Mouse (Mus musculus) splenic B cell, adult 2 months (primary cell): Measurements from ENCODE around the gene Clec4f.
"Not testable (repeated sequence)": the region's sequence is repeated elsewhere in the genome, so short reads cannot be mapped to it uniquely, and the experiment has no call there.

ENCODE experiments used
- DNase-seq: peaks from one replicate; pipeline ENCODE4 v3.0.0-alpha.2; 2011; ENCODE audit warnings: low read depth, low spot score
- H3K27me3 ChIP-seq: 2 replicates; pipeline ENCODE4 v1.6.1; 2012; ENCODE audit warnings: mild to moderate bottlenecking, low read length, moderate library complexity, mixed read lengths; ENCODE audit not compliant: control insufficient read depth, poor library complexity, insufficient read depth, severe bottlenecking
- H3K36me3 ChIP-seq: 2 replicates; pipeline ENCODE4 v1.6.1; 2012; ENCODE audit warnings: mild to moderate bottlenecking, low read length, moderate library complexity, mixed read lengths; ENCODE audit not compliant: control insufficient read depth, poor library complexity, insufficient read depth, severe bottlenecking

The Clec4f gene

DNA sequence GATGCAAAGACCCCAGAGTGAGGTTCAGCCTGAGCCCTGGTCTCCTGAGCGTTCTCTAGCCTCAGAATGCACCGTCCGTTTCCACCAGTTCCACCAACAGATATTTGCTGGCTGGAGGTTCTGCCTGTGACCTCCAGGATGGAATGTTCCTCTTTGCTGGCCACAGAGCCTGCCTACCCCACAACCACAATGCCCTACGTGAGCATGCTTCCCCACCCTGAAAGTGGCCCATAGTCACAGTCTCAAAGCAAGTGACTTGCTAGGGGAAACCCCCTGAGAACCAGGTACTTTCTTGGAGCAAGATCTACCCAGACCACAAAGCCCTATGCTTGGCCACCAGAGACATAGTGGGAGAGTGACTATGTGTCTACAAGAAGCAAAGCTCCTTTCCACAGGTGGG, 33.4 kb upstream of the Clec4f start:
- DNase-seq, result peak; percentile 17

DNA sequence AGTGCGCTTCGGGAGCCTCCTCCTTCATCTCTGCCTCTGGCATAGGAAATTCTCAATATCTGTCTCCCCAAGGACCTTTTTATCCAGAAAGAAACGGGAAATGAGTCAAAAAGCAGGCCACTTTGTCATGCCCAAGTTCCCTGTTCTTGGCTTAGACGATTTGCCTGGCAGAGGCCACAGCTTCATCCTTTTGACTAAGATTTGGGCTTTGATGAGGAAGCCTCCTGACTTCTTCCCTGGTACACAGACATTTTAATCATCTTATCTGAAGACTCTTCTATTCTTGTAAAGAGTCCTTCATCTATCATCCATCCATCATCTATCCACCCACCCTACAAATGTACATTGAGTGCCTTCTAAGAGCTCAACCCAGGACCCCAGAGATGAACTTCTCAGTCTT, 21.8 kb upstream of the Clec4f start, which contains the start of gene Cd207:
Cd207 (minus strand) TSS at position 101 of the 400 bp plus-strand sequence.
- no peak for DNase-seq
- no peaks in the 10 kb centered on the region for H3K36me3 ChIP-seq
- no peaks in the 10 kb centered on the region for H3K27me3 ChIP-seq

More for the DNA sequence above, 33.4 kb upstream of the Clec4f start:
- Histone ChIP-seq H3K27me3 (no peaks in the 10 kb centered on the region), H3K36me3 (no peaks in the 10 kb centered on the region)

DNA sequence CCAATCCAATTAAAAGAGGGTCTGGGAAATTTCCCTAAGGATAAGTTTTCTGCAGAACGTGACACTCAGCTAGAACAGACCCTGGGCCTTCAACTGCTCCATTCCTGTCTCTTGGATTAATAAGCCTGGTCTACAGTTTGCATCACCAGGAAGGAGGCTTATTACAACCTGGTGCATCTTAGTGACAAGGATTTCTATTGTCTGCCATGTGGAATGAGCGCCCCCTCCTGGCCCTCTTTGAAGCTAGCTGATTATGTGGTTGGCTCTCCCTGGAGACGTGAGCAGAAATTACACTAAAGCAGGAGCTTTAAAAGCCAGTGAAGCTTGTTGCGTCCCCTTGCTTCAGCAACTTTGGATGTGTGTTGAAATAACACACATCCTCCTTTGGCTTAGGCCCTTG, 17.4 kb upstream of the Clec4f start:
- H3K27me3 ChIP-seq, result no peaks in the 10 kb centered on the region
- DNase-seq, result peak; percentile 65
- H3K36me3 ChIP-seq, result no peaks in the 10 kb centered on the region

DNA sequence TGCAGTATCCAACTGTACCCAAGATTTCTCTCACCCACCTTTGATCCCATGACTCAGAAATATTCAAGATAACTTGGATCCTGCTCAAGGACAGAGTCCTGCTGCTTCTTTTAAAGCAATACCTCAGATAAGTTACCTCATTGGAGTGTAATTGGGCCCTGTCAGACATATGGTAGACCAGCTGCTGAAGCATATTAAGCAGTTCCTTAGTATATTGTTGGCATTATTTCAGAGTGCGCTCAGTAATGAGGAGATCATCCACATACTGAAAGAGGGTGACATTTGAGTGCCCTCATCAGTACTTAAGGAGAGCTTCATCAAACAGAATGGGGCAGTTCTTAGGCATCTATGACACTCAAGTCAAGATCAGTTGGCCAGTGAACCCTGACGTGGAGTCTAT, 9.0 kb upstream of the Clec4f start:
- no peak for DNase-seq
- H3K36me3 ChIP-seq, result no peaks in the 10 kb centered on the region

DNA sequence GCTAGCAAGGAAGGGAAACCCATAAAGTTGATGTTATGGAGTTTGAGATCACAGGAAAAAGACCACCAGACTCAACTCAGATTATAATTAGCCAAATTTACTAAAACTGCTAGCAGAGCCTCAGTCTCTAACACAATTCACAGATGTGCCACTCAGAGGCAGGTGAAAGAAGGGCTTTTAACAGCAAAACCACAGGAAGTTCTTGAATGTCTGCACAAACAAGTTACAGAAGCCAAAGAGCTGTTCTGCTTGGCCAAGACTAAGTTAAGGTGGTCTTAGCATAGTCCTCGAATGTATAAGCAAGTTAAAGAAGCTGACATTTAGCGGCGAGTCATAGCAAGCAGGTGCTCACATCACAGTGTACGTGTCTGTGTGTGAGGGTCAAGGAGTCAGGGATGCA, 4.8 kb upstream of the Clec4f start:
- no peak for DNase-seq
- no peaks in the 10 kb centered on the region for H3K36me3 ChIP-seq

More for the DNA sequence above, 9.0 kb upstream of the Clec4f start:
- H3K27me3 ChIP-seq, result no peaks in the 10 kb centered on the region

DNA sequence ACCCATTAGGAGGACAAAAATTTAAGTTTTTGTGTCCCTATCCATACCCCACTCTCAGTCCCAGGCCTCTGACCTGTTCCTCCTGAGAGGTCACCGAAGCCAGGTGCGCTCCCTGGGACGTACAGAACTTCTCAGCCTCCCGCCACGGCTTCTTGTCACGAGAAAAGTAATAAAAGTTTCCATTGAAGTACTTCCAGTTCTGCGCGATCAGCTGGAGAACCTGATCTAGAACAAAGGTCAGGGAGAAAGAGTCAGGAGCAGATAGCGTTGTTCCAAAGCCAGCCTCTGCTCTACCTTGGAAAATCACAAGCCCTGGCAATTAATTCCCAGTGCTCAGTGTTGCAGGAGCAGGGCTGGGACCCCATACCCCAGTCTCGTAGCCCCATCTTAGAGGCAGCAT, 9.3 kb downstream of the Clec4f start:
- Histone ChIP-seq H3K36me3 (no peaks in the 10 kb centered on the region), H3K27me3 (no peaks in the 10 kb centered on the region)
- no peak for DNase-seq

More for the DNA sequence above, 4.8 kb upstream of the Clec4f start:
- no peaks in the 10 kb centered on the region for H3K27me3 ChIP-seq

DNA sequence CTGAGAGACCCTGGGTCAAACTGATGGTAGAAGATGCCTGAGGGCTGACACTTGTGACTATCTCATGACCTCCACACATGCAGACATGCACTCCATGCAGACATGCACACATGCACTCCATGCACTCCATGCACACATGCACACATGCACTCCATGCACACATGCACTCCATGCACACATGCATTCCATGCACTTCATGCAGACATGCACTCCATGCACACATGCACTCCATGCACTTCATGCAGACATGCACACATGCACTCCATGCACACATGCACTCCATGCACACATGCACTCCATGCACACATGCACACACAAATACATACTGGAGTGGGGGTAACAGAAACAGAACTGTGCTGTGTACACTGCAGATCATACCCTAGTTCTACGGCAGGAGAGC, 20.7 kb downstream of the Clec4f start:
- no peaks in the 10 kb centered on the region for H3K27me3 ChIP-seq
- DNase-seq, result no peak
- no peaks in the 10 kb centered on the region for H3K36me3 ChIP-seq

DNA sequence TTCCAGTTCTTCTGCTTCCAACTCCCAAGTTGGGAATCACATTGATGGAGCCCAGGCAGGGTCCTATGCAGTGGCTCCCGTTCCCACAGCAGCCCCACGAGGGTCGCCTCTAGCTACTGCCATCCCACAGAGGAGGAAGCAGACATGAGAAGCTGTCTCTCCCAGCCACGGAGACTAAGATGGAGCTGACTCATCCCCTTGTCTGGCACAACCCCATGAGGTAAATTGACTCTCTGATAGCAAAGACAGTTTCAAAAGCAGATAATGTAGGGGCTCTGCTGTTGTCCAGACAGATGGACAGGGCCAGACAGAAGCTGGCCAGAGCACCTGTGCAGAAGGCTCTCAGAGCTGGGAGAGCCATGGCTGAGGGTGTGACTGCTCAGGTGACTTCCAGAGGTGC, 21.4 kb downstream of the Clec4f start:
- H3K36me3 ChIP-seq, DNase-seq, H3K27me3 ChIP-seq: not testable (repeated sequence)

DNA sequence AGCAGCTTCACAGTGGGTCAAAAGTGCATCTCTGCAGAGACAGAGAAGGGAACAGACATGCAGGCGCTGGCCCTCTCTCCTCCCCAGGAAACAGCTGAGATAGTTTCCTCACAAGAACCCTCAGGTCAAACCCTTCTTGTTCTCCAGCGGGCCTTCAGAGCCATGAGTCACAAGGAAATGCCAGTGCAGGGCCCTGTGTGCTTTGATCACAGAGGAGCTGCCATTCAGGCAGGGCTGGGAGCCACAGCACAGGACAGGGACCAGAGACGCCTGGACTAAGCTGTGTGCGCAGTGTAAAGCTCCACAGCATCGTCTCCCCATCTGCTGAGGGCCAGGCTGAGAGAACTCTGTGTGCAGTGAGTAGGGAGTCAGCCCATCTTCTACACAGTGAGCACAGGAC, 21.9 kb downstream of the Clec4f start:
- not testable (repeated sequence) for DNase-seq, H3K27me3 ChIP-seq, H3K36me3 ChIP-seq

DNA sequence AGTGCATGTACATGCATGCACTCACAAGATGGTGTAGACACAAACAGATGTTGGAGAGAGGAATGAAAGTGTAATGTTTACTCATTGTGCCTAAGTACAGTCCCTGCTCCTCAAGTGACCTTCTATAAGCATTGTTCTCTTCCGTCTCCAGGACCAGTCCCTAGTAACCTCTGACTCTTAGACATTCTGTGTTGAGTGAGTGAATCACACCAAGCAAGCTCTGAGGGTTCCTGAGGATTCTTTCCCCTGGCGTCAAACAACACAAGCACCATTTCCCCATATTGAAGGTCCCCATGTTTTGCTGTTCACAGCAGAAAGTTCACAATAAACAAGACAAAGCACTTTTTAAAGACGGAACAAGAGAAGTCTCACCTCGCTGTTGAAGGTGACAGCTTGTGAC, 24.2 kb downstream of the Clec4f start:
- H3K27me3 ChIP-seq, result no peaks in the 10 kb centered on the region
- no peak for DNase-seq
- H3K36me3 ChIP-seq, result no peaks in the 10 kb centered on the region

DNA sequence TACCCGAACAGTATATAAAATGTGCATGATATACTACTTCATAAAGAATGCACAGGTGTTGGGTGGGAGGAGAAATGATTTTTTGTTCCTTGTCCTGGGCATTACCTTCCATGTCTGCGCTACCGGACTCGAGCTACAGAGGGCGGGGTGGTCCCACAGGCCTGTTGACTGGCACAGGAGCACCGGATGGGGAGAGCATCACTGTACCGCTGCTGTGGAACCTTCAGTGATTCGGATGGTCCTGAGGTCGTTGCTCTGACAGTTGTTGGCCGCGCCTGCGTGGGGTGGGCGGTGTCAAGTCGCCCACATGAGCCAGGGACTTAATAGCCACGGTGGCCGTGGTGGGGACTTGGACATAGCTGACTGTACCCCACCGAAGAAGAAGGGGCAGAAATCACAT, 29.2 kb downstream of the Clec4f start:
- no peak for DNase-seq
- no peaks in the 10 kb centered on the region for H3K36me3 ChIP-seq

DNA sequence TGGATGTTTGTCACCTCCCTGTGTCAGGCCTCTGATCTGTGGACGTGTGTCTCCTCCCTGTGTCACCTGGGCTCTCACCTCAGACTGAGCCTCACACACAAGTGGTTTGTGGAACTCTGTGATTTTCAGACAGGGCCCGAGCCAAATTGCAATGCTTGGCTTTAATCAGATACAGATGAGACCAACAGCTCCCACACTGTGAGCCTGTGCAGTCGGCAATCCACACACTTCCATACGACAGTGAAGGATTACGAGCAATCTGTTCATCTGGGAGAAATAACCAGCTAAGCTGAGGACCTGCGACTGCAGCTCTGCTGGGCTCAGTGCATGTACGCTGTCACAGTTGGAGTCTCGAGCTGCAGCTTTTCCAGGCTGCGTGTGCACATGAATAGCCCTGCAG, 36.0 kb downstream of the Clec4f start:
- no peaks in the 10 kb centered on the region for H3K27me3 ChIP-seq
- DNase-seq, result no peak

More for the DNA sequence above, 29.2 kb downstream of the Clec4f start:
- no peaks in the 10 kb centered on the region for H3K27me3 ChIP-seq

DNA sequence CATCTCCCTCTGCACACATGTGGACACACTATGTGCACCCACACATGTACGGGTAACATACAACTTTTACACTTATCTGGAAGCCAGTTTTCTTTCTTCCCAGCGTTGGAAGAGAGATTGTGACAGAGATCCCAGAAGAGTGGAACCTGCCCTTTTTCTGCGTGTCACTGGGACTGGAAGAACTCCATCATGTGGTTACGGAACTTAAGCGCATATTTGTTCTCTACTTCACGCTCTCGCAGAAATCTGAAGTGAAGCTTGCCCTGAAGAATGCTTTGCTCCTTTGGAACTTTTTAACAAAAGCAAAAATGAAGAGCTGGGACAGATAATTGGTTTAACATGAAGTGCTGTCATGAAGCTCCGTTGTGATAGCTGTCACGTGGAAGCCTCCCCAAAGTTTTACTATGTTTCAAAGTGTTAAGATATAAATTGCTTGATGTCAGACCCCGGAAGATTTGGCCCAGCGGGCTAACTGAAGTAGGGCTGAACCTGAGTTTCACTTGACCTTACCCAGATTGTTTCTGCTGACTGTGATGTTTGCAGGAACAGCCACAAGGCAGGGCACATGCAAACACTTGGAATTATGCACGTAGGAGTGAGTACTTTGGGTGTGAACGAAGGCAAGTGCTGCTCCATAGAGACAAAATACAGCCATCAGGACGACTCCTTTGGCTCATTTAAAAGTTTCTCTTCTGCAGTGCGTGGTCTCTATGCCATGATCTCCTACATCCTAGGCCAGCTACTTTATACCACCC, 38.2 kb downstream of the Clec4f start:
- no peaks in the 10 kb centered on the region for H3K36me3 ChIP-seq
- H3K27me3 ChIP-seq, result no peaks in the 10 kb centered on the region
- no peak for DNase-seq

More for the DNA sequence above, 36.0 kb downstream of the Clec4f start:
- H3K36me3 ChIP-seq, result no peaks in the 10 kb centered on the region

DNA sequence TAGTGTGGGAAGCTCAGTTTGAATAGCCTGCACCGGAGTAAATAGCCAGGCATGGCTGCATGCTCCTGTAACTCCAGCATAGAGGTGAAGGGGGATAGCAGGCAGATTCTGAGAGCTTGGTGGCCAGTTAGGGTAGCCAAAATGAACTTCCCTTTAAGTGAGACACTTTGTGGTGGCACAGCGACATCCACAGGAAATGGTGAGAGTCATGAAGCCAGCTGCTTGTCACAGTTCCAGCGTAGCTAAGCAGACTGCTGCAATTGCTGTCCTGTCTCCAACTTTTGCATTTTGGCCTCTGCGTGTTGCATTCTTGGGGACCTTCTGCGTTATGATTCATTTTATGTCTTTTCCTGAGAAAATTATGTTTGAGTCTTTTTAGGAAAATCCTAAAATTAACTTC, 39.5 kb downstream of the Clec4f start:
- Histone ChIP-seq H3K36me3 (no peaks in the 10 kb centered on the region), H3K27me3 (no peaks in the 10 kb centered on the region)
- DNase-seq, result peak; percentile 14

DNA sequence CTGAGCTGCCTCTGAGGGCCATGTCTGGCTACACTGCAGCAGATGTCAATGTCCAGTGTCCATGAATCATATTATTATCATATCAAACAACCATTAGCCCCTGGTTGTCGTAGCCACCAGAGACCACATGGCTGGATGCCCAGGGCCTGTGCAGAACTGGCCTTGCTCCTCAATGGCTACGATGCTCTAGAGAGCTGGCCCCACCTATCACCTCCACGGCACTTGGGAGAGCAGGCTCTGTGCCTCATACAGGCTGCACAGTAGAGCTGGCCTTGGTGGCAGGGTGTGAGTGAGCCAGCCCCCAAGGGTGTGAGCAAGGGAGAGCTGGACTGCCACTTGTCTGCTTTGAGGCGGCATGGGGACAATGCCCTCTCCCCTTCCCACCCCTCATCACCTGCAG, 41.5 kb downstream of the Clec4f start:
- no peak for DNase-seq
- Histone ChIP-seq H3K36me3 (no peaks in the 10 kb centered on the region), H3K27me3 (no peaks in the 10 kb centered on the region)

DNA sequence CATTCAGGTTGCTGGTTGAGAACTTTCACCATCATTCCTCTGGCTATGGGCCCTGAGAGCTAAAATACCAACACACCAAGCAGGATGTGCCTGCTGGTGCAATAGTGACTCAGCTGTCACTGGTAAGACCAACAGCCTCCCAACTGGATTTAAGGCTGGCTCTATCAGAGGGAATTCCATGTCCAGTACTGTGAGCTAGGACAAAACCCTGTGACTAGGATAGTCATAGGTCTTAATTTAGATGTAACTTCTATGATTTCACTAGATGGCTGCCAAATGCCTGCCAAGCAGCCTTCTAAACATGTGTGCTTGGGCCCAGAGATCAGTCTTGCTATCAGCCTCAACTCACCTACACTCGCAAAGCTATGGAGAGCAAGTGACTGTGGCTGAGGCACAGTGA, 43.0 kb downstream of the Clec4f start:
- no peak for DNase-seq
- Histone ChIP-seq H3K27me3 (no peaks in the 10 kb centered on the region), H3K36me3 (no peaks in the 10 kb centered on the region)
